Mouse (Mus musculus) kidney, embryonic 14.5 days (tissue): ENCODE results near the gene Mylk2. TPM values are rescaled to one million over a fixed set of nuclear protein-coding genes. Genes with fewer than 3 reads are reported as not detected.

Source experiments
- ATAC-seq: fragments of 200-750 bp; cut with Nextera tagmentation; 2 replicates; pipeline ENCODE4 v1.8.0; 2017; ENCODE audit warnings: moderate number of reproducible peaks, mild to moderate bottlenecking, moderate TSS enrichment, moderate library complexity; ENCODE audit not compliant: low FRiP score, low TSS enrichment
- H3K27ac ChIP-seq: fragments of 300-500 bp; sonication (generic); 2 replicates; pipeline ENCODE4 v1.5.1; 2014; ENCODE audit warnings: low read depth, mild to moderate bottlenecking, low read length, moderate library complexity, mixed read lengths
- H3K27me3 ChIP-seq: fragments of 300-500 bp; sonication (generic); 2 replicates; pipeline ENCODE4 v1.6.1; 2014; ENCODE audit warnings: mild to moderate bottlenecking, low read length; ENCODE audit not compliant: control insufficient read depth, insufficient read depth
- H3K36me3 ChIP-seq: fragments of 300-500 bp; sonication (generic); 2 replicates; pipeline ENCODE4 v1.6.1; 2014; ENCODE audit warnings: low read length, mixed read lengths; ENCODE audit not compliant: control insufficient read depth, insufficient read depth
- H3K4me1 ChIP-seq: fragments of 300-500 bp; sonication (generic); 2 replicates; pipeline ENCODE4 v1.6.1; 2014; ENCODE audit warnings: low read length, mixed read lengths; ENCODE audit not compliant: control insufficient read depth, insufficient read depth
- H3K4me2 ChIP-seq: fragments of 300-500 bp; sonication (generic); replicated peaks from 2 replicates; pipeline ENCODE4 v1.6.1; 2014; ENCODE audit warnings: low read depth, mild to moderate bottlenecking, low read length
- H3K4me3 ChIP-seq: fragments of 300-500 bp; sonication (generic); 2 replicates; pipeline ENCODE4 v1.5.1; 2014; ENCODE audit warnings: mild to moderate bottlenecking, low read length
- H3K9ac ChIP-seq: fragments of 300-500 bp; sonication (generic); 2 replicates; pipeline ENCODE4 v1.6.1; 2014; ENCODE audit warnings: low read depth, mild to moderate bottlenecking, low read length, moderate library complexity
- H3K9me3 ChIP-seq: fragments of 300-500 bp; sonication (generic); 2 replicates; pipeline ENCODE4 v1.6.1; 2016; ENCODE audit warnings: low read length; ENCODE audit not compliant: control insufficient read depth
- WGBS: fragments of 180-500 bp; shearing (Covaris S2); extraction: QIAGEN DNeasy Blood & Tissue Kit; methylation state at CpG from one replicate; pipeline ENCODE4 v1.1.7; 2014; 5-methylcytosine and 5-hydroxymethylcytosine counted together
- polyA plus RNA-seq: library from polyadenylated mRNA; unstranded; fragments of >200 nt; fragmentation: Nextera tagmentation; extraction: Ambion mirVana; gene quantifications from 2 replicates; pipeline ENCODE4 v1.2.1, GENCODE M21; 2014

The Mylk2 gene
- polyA plus RNA-seq, 1 experiment from 2014 or later, result not detected

- Histone ChIP-seq H3K4me1 (peaks cover 42% of the 10 kb centered on the region), H3K4me3 (peak overlapping the region; percentile 3; the same call in 1 of the 2 replicates), H3K27me3 (no peaks in the 10 kb centered on the region), H3K4me2 (peak overlapping the region; percentile 13; the same call in 1 of the 2 replicates), H3K9ac (peak overlapping the region; percentile 28; the same call in 1 of the 2 replicates), H3K27ac (peak overlapping the region; percentile 37; the same call in 1 of the 2 replicates), H3K9me3 (no peaks in the 10 kb centered on the region), H3K36me3 (no peaks in the 10 kb centered on the region)
- WGBS, result 64% methylated on average over 11 of the region's 12 CpGs
- ATAC-seq, result no peak
These were observed 20.5 kb downstream of the Mylk2 start for GRCm38 (mm10) chr2:152931456-152932160.

- H3K36me3 ChIP-seq, result no peaks in the 10 kb centered on the region
- peak within 1 kb of the TSS; percentile 32; the same call in 1 of the 2 replicates for H3K27ac ChIP-seq
- 23% methylated on average over 9 of the region's 9 CpGs for WGBS
- ATAC-seq, result 0 out of 2 replicates have a peak, but pooled peaks have one; percentile 45
- H3K9me3 ChIP-seq, result no peaks in the 10 kb centered on the region
- no peaks in the 10 kb centered on the region for H3K27me3 ChIP-seq
- peaks cover 33% of the 10 kb centered on the region for H3K4me1 ChIP-seq
- H3K4me2 ChIP-seq, result peak within 1 kb of the TSS; percentile 13; the same call in 1 of the 2 replicates
- peak within 1 kb of the TSS; percentile 3; the same call in 1 of the 2 replicates for H3K4me3 ChIP-seq
- H3K9ac ChIP-seq, result no peak within 1 kb of the TSS
These were observed 21.9 kb downstream of the Mylk2 start, which contains the start of gene Foxs1 for GRCm38 (mm10) chr2:152933048-152933447. Gene Foxs1, minus strand, starts transcription at chr2:152933208.

DNA sequence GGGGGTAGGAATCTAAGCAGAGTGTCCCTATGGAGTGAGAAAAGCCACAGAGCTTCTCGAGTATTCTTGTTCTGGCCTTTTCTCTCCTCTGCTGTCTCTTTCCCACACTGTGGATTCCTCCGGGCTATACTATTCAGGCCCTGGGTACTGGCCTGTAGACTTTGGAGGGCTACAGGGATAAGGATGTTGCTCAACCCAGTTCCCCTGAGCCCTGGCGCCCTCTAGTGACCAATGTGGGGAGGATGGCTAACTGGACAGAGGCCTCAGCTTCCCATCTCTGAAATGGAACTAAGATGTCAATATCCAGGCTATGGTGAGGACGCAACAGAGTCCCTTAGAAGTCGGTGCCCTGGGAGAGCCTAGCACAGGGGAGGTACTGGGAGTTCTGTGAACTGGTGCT lies 22.5 kb downstream of the Mylk2 start:
- Histone ChIP-seq H3K4me1 (peaks cover 28% of the 10 kb centered on the region), H3K4me2 (no peak overlapping the region), H3K36me3 (no peaks in the 10 kb centered on the region), H3K9me3 (no peaks in the 10 kb centered on the region), H3K4me3 (no peak overlapping the region), H3K9ac (no peak overlapping the region), H3K27ac (peak overlapping the region; percentile 32; the same call in 1 of the 2 replicates), H3K27me3 (no peaks in the 10 kb centered on the region)
- 36% methylated on average over 5 of the region's 5 CpGs for WGBS
- 0 out of 2 replicates have a peak, but pooled peaks have one; percentile 36 for ATAC-seq

- Histone ChIP-seq H3K4me3 (no peak overlapping the region), H3K27ac (no peak overlapping the region), H3K9me3 (no peaks in the 10 kb centered on the region), H3K4me2 (no peak overlapping the region), H3K9ac (no peak overlapping the region), H3K36me3 (no peaks in the 10 kb centered on the region), H3K27me3 (peaks cover 45% of the 10 kb centered on the region), H3K4me1 (peaks cover 7% of the 10 kb centered on the region; the same call in 1 of the 2 replicates)
- 14% methylated on average over 4 of the region's 4 CpGs for WGBS
- no peak for ATAC-seq
These were observed 28.7 kb downstream of the Mylk2 start for GRCm38 (mm10) chr2:152939846-152940245.

- ATAC-seq, result no peak
- Histone ChIP-seq H3K4me1 (peaks cover 7% of the 10 kb centered on the region; the same call in 1 of the 2 replicates), H3K9ac (no peak overlapping the region), H3K9me3 (no peaks in the 10 kb centered on the region), H3K4me3 (no peak overlapping the region), H3K4me2 (no peak overlapping the region), H3K27ac (no peak overlapping the region), H3K36me3 (no peaks in the 10 kb centered on the region), H3K27me3 (peaks cover 57% of the 10 kb centered on the region)
- WGBS, result 86% methylated on average over 6 of the region's 6 CpGs
These were observed 30.0 kb downstream of the Mylk2 start for GRCm38 (mm10) chr2:152941106-152941505.

- Histone ChIP-seq H3K4me3 (no peak overlapping the region), H3K9ac (no peak overlapping the region), H3K4me2 (no peak overlapping the region), H3K27me3 (peaks cover 60% of the 10 kb centered on the region), H3K9me3 (no peaks in the 10 kb centered on the region), H3K4me1 (peaks cover 7% of the 10 kb centered on the region; the same call in 1 of the 2 replicates), H3K36me3 (no peaks in the 10 kb centered on the region), H3K27ac (no peak overlapping the region)
- ATAC-seq, result no peak
- 27% methylated on average over 7 of the region's 7 CpGs for WGBS
These were observed 30.6 kb downstream of the Mylk2 start for GRCm38 (mm10) chr2:152941776-152942175.

DNA sequence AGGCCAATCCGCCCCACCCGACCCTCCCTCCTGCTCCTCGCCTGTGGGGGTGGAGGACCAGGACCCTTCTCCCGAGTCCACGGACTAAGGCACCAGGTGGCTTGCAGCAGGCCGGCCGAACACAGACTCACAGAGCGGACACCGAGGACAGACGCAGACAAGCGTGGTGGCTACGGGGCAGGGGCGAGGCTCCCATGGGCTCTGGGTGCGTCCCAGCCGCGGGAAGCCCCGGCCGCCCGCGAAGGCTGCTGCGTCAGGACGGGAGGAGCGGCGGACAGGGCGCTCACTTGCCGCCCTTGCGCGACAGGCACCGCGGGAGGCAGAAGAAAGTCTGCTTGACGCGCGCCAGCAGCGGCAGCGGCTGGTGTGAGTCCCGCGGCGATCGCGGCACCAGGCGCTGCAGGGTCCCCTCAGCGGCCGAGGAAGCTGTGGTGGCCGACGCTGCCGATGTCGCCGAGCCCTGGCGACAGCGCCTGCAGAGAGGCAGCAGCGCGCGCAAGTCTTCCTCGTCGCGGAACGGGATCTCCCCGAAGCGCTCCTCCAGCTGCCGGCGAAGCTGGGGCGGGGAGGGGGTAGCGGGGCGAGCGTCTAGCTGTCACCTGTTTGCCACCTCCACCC lies 31.9 kb downstream of the Mylk2 start:
- Histone ChIP-seq H3K4me1 (peaks cover 7% of the 10 kb centered on the region; the same call in 1 of the 2 replicates), H3K9ac (peak overlapping the region; percentile 9; the same call in 1 of the 2 replicates), H3K36me3 (no peaks in the 10 kb centered on the region), H3K27ac (no peak overlapping the region), H3K4me3 (peak overlapping the region; percentile 50), H3K27me3 (peaks cover 60% of the 10 kb centered on the region), H3K9me3 (no peaks in the 10 kb centered on the region), H3K4me2 (peak overlapping the region; percentile 92)
- ATAC-seq, result peak; percentile 43; the same call in 1 of the 2 replicates
- 0% methylated on average over 59 of the region's 65 CpGs for WGBS

- Histone ChIP-seq H3K4me1 (peaks cover 7% of the 10 kb centered on the region; the same call in 1 of the 2 replicates), H3K36me3 (no peaks in the 10 kb centered on the region), H3K27me3 (peaks cover 60% of the 10 kb centered on the region), H3K9me3 (no peaks in the 10 kb centered on the region), H3K9ac (no peak overlapping the region), H3K4me3 (peak overlapping the region; percentile 50), H3K27ac (no peak overlapping the region), H3K4me2 (peak overlapping the region; percentile 92)
- no peak for ATAC-seq
- 5% methylated on average over 8 of the region's 8 CpGs for WGBS
These were observed 32.4 kb downstream of the Mylk2 start for GRCm38 (mm10) chr2:152943568-152943967.
